Mouse (Mus musculus): ENCODE measurements around the gene Begain. TPM values are rescaled to one million over a fixed set of nuclear protein-coding genes. Genes with fewer than 3 reads are reported as not detected.

Begain gene
- not detected in 2 replicates for total RNA-seq (2014; fragmentation: Nextera tagmentation)
- total RNA-seq (2017), result 0.11 TPM in 1 of 2 replicates, not detected in the other

GRCm38 (mm10) chr12:109068167-109068653, at the start of gene Begain:
Gene Begain, minus strand, starts transcription at chr12:109068217.
- no peak for ATAC-seq (replicated peaks; ENCODE audit: low FRiP score, low TSS enrichment, poor library complexity, severe bottlenecking)

DNA sequence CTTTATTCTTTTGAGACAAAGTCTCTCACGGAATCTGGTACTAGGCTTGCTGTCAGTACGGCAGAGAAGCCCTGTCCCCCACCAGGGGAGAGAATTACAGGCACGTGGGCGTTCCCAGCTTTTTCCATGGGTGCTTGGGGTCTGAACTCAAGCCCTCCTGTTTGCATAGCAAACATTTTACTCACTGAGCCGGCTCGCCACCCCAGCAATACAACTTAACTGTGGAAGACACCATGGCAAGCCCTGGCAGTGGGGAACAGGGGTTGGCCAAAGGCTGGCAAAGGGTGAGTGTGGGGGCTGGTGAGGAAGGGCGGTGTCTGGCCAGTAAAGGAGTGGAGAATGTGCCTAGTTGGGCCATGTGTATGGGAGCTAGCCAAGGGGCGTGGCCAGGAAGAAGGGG, 47.7 kb upstream of the Begain start:
- ATAC-seq (replicated peaks; ENCODE audit: low FRiP score, low TSS enrichment, poor library complexity, severe bottlenecking), result no peak

GRCm38 (mm10) chr12:109115161-109115560, 47.1 kb upstream of the Begain start:
- ATAC-seq (replicated peaks; ENCODE audit: low FRiP score, low TSS enrichment, poor library complexity, severe bottlenecking), result no peak

- no peak for ATAC-seq (replicated peaks; ENCODE audit: low FRiP score, low TSS enrichment, poor library complexity, severe bottlenecking)
Observed at GRCm38 (mm10) chr12:109112996-109113592, 45.1 kb upstream of the Begain start.

DNA sequence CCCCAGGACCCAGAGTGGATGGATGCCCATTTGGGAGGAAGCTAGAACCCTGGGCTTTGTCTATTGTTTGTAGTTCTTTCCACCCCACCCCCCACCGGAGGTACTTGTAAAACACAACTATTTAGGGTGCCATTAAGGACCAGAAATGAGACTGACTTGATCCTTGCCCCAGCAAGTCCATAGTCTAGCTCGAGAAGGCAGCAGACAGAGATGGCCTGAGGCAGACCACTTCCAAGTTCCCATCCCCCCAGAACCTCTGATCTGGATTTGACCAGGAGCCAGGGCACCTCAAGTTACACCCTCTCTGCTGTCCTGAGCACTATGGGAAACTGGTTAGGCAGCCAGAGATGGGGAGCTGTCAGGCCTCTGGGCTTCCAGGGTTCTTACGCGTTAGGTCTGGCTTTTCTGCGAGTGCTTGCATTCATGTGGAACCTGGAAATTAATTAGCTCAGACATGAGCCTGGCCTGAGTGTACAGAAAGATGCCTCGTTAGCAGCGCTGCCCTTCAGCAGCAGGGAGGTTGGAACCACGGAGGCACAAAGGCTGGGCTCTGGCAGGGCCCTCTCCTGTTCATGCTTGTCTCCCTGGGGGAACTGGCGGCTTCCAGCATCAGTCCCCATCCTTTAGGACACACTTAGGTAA, 44.5 kb upstream of the Begain start:
- ATAC-seq (replicated peaks; ENCODE audit: low FRiP score, low TSS enrichment, poor library complexity, severe bottlenecking), result no peak

DNA sequence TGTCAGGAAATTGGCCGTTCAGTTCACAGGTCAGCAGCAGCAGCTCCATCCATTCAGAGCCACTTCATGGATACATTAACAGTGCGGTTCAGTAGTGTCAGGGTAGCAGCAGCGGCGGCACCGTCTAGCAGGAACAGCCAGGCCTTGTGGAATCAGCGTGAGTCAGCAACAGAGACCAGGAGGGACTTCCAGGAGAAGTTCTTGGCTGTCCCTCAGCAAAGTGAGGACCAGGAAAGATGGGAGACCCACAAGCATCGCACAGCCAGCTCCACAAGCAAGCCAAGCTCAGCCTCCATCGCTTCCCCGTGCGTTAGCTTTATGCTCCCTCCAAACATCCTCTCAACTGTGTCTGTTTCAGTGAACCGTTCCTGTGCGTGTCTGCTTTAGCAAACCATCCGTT, 40.9 kb upstream of the Begain start:
- ATAC-seq (replicated peaks; ENCODE audit: low FRiP score, low TSS enrichment, poor library complexity, severe bottlenecking), result no peak

- no peak for ATAC-seq (replicated peaks; ENCODE audit: low FRiP score, low TSS enrichment, poor library complexity, severe bottlenecking)
Observed at GRCm38 (mm10) chr12:109100381-109100780, 32.4 kb upstream of the Begain start.

DNA sequence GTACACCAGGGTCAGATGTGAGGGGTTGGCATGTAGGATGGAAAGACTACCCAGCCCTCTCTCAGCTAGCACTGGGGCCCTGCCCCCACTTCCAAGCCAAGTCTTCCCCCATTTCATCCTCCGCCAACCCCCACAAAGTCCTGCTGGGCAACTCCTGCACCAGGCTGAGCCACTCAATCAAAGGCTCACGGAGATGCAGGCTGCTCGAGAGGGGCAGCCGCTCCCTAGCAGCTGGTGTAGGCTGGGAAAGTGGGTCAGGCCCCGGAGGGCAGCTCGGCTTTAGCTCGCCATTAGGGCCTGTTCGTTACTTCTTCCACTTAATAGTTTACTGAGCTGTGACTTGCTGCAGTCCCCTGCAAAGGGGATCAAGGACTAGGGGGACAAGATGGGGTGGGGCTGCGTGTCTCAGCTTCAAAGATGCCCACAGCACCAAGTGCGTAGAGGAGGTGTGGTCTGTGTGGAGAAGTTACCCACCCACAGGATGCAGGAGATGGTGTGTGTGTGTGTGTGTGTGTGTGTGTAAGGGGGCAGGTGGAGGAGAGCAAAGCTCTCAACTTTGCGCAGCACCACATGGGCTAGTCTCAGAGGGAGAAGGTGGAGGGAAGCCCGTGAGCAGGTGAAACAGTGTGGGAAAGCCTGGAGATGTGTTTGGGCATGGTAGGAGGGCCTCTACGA, 22.6 kb upstream of the Begain start:
- ATAC-seq (replicated peaks; ENCODE audit: low FRiP score, low TSS enrichment, poor library complexity, severe bottlenecking), result no peak

DNA sequence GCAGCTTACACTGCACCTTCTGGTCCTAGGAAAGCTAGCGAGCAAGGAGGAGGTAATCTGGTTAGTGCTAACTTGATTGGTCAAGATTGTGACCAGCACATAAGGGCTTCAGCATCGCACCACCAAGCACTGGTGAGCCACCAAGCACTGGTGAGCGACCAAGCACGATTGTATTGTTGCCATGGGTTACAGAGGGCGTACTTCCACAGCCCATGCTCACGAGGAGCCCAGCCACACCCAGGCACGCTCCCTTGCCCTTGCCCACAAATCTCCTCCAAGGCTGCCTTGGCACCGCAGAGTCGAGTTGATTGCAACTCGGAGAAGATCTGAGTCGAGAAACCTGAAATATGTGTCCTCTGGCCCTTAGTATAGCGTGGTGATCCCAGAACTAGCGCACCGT, 22.0 kb upstream of the Begain start:
- no peak for ATAC-seq (replicated peaks; ENCODE audit: low FRiP score, low TSS enrichment, poor library complexity, severe bottlenecking)

DNA sequence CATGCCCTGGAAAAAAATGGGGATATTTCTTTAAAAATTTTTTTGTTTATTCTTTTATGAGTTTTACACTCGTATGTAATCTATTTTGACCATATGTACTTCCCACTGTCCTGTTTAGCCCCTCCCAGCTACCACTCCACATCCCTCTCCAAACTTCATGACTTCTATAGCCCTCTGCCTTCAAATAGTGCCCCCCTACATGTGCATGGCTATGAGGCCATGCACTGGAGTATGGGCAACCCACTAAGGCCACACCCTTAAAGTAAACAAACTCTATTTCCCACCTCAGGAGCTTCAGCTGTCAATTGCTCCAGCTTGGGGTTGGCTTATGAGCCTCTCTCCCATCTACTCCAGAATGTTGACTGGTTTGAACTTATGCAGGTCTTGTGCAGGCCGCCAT, 18.1 kb upstream of the Begain start:
- no peak for ATAC-seq (replicated peaks; ENCODE audit: low FRiP score, low TSS enrichment, poor library complexity, severe bottlenecking)

DNA sequence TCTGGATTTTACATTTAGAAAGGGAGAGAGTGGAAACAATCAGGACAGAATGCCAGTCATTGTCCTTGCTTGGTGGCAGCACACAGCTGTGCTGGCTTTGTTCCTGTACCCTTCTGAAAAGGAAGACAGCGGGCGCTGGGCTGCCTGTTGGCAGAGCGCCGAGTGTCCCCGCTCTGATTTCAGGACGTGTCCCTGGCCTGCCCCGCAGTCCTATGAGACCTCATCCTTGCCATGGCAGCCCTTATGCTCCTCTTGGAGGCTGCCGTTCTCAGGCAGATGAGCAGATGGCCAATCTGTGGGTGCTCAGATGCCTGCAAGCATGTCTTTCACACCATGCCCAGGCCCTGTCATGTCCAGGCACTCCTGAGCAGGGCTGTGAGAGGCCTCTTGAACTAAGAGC, 17.7 kb upstream of the Begain start:
- no peak for ATAC-seq (replicated peaks; ENCODE audit: low FRiP score, low TSS enrichment, poor library complexity, severe bottlenecking)

GRCm38 (mm10) chr12:109085046-109085445, 17.0 kb upstream of the Begain start:
- ATAC-seq (replicated peaks; ENCODE audit: low FRiP score, low TSS enrichment, poor library complexity, severe bottlenecking), result no peak

- ATAC-seq (replicated peaks; ENCODE audit: low FRiP score, low TSS enrichment, poor library complexity, severe bottlenecking), result no peak
Observed at GRCm38 (mm10) chr12:109083476-109083875, 15.5 kb upstream of the Begain start.

DNA sequence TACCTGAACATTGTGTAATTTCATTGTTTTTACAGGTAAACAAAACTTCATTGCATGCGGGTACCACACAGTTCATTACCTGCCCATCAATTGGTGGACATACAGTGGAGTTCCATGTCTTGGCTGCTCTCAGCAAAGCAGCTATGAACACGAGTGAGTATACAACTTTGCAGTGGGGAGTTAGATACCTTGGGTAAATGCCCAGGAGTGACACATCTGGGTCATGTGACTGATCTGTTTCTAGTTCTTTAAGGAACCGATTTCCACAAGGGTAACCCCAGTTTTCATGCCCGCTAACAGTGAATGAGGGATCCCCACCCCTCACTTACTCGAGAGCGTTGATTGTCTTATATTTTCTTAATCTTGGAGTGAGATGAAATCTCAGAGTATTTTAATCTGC, 9.0 kb upstream of the Begain start:
- no peak for ATAC-seq (replicated peaks; ENCODE audit: low FRiP score, low TSS enrichment, poor library complexity, severe bottlenecking)

DNA sequence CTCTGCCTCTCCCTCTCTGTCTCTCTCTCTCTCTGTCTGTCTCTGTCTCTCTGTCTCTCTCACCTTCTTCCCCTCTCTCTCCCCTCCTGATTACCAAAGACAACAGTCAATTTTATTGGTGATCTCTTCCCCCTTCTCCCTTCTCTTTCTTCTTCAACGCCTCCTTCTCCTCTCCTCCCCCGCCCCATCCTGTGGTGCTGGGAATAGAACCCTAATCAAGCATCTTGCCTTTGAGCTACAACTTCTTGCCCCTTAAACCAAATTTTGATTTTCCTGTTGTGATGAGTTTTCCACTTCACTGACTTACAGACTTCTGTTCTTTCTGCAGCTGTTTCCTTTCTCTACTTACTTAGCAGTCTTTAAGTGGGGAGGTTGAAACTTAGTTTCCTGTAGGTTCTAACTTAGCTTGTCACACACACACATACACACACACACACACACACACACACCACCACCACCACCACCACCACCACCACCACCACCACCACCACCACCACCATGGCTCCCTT, 6.8 kb upstream of the Begain start:
- ATAC-seq (replicated peaks; ENCODE audit: low FRiP score, low TSS enrichment, poor library complexity, severe bottlenecking), result no peak

- ATAC-seq (replicated peaks; ENCODE audit: low FRiP score, low TSS enrichment, poor library complexity, severe bottlenecking), result no peak
Observed at GRCm38 (mm10) chr12:109074106-109074505, 6.1 kb upstream of the Begain start.

- ATAC-seq (replicated peaks; ENCODE audit: low FRiP score, low TSS enrichment, poor library complexity, severe bottlenecking), result no peak
Observed at GRCm38 (mm10) chr12:109071248-109071647, 3.2 kb upstream of the Begain start.

- no peak for ATAC-seq (replicated peaks; ENCODE audit: low FRiP score, low TSS enrichment, poor library complexity, severe bottlenecking)
Observed at GRCm38 (mm10) chr12:109069751-109070150, 1.7 kb upstream of the Begain start.

DNA sequence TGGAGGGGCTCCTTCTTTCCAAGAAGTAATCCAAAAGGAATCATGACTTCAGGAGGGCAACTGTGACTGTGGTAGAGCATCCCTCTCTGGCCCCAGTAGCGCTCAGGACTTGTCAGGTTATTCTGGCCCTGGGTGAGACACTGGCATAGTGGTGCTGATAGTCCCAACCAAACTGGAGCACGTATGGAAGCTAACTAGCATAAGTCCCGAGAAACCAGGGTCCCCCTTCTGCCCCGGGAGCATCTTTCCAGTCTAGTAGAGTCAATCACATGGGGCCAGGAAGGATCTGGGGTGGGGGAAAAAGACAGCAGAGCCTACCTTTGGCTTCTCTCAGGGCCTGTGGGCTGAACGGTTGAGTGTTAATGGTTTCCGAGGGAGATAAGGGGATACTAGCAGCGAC, 721 bp upstream of the Begain start:
- ATAC-seq (replicated peaks; ENCODE audit: low FRiP score, low TSS enrichment, poor library complexity, severe bottlenecking), result no peak

- ATAC-seq (replicated peaks; ENCODE audit: low FRiP score, low TSS enrichment, poor library complexity, severe bottlenecking), result peak; percentile 45; the same call in 1 of the 2 replicates
Observed at GRCm38 (mm10) chr12:109067561-109068135, 369 bp downstream of the Begain start.

Measured in megakaryocyte-erythroid progenitor cell, adult 5-6 weeks (primary cell).